Mouse (Mus musculus) midbrain, embryonic 11.5 days (tissue): ENCODE measurements around the gene Abcg1. TPM values are rescaled to one million over a fixed set of nuclear protein-coding genes. Genes with fewer than 3 reads are reported as not detected.

ENCODE experiments used
- ATAC-seq: fragments of 200-750 bp; cut with Nextera tagmentation; 2 replicates; pipeline ENCODE4 v1.8.0; 2017; ENCODE audit warnings: moderate TSS enrichment, moderate library complexity; ENCODE audit not compliant: low FRiP score
- DNase-seq: peaks from one replicate; pipeline ENCODE4 v3.0.0; 2015; ENCODE audit warnings: low spot score; ENCODE audit errors: missing footprints
- H3K27ac ChIP-seq: fragments of 300-500 bp; sonication (generic); 2 replicates; pipeline ENCODE4 v1.5.1; 2014; ENCODE audit warnings: low read depth, low read length
- H3K27me3 ChIP-seq: fragments of 300-500 bp; sonication (generic); 2 replicates; pipeline ENCODE4 v1.6.1; 2014; ENCODE audit warnings: mild to moderate bottlenecking, low read length, moderate library complexity, mixed read lengths; ENCODE audit not compliant: control insufficient read depth, insufficient read depth
- H3K36me3 ChIP-seq: fragments of 300-500 bp; sonication (generic); 2 replicates; pipeline ENCODE4 v1.6.1; 2014; ENCODE audit warnings: mild to moderate bottlenecking, low read length, moderate library complexity, mixed read lengths; ENCODE audit not compliant: control insufficient read depth, insufficient read depth
- H3K4me1 ChIP-seq: fragments of 300-500 bp; sonication (generic); 2 replicates; pipeline ENCODE4 v1.6.1; 2014; ENCODE audit warnings: low read length; ENCODE audit not compliant: control insufficient read depth, insufficient read depth
- H3K4me2 ChIP-seq: fragments of 300-500 bp; sonication (generic); 2 replicates; pipeline ENCODE4 v1.6.1; 2014; ENCODE audit warnings: mild to moderate bottlenecking, moderate library complexity
- H3K4me3 ChIP-seq: fragments of 300-500 bp; sonication (generic); 2 replicates; pipeline ENCODE4 v1.5.1; 2014; ENCODE audit warnings: low read depth, low read length
- H3K9ac ChIP-seq: fragments of 300-500 bp; sonication (generic); 2 replicates; pipeline ENCODE4 v1.6.1; 2014; ENCODE audit warnings: low read length
- H3K9me3 ChIP-seq: fragments of 300-500 bp; sonication (generic); 2 replicates; pipeline ENCODE4 v1.6.1; 2016; ENCODE audit warnings: low read length; ENCODE audit not compliant: control insufficient read depth
- WGBS: fragments of 180-500 bp; shearing (Covaris S2); extraction: QIAGEN DNeasy Blood & Tissue Kit; methylation state at CpG from one replicate; pipeline ENCODE4 v1.1.7; 2014; 5-methylcytosine and 5-hydroxymethylcytosine counted together
- polyA plus RNA-seq: library from polyadenylated mRNA; unstranded; fragments of >200 nt; fragmentation: Nextera tagmentation; extraction: Ambion mirVana; gene quantifications from 2 replicates; pipeline ENCODE4 v1.2.1, GENCODE M21; 2014

Abcg1 gene
- polyA plus RNA-seq, 1 experiment from 2014 or later: 10.4 TPM

DNA sequence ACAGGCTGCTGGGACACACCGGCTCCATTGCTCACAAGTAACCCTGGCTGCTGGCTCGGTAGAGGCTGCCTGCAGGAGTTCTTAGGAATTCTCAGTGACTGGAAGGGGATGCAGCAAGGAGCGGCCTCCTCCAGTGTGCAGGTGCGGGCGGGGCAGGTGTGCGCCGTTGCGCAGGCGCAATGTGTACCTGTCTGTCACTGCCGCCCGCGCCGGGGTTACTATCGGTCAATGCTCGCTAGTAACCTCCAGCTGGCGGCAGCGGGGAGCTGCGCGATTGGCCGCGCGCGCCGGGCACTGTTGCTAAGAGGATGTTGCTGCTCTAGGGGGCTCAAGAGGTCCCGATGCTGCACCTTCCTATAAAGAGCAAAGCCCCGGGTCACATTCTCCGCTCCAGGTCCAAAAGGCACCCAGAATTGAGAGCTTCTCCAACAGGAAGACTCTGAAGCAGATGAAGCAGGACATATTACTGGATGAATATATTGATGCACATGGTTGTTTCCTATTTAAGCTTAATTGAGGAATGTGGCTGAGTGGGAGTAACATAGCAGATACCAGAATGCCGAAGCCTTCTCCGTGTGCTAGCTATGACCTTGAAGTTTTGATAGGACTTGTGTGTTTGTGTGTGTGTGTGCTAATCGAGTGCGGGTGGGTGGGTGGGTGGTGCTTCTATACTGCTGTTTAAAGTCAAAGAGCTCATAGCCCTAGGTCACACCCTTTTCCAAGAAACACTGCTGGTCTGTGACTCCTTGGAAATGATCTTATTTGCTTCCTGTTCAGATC, 16.0 kb downstream of the Abcg1 start:
- DNase-seq: peak; percentile 95
- H3K27ac ChIP-seq: no peak overlapping the region
- WGBS: 3% methylated on average over 31 of the region's 31 CpGs
- H3K36me3 ChIP-seq: no peaks in the 10 kb centered on the region
- no peaks in the 10 kb centered on the region for H3K9me3 ChIP-seq
- H3K4me1 ChIP-seq: peaks cover 21% of the 10 kb centered on the region
- H3K4me3 ChIP-seq: peak overlapping the region; percentile 18; the same call in 1 of the 2 replicates
- no peak overlapping the region for H3K9ac ChIP-seq
- ATAC-seq: peak; percentile 87
- no peaks in the 10 kb centered on the region for H3K27me3 ChIP-seq
- peak overlapping the region; percentile 45 for H3K4me2 ChIP-seq

DNA sequence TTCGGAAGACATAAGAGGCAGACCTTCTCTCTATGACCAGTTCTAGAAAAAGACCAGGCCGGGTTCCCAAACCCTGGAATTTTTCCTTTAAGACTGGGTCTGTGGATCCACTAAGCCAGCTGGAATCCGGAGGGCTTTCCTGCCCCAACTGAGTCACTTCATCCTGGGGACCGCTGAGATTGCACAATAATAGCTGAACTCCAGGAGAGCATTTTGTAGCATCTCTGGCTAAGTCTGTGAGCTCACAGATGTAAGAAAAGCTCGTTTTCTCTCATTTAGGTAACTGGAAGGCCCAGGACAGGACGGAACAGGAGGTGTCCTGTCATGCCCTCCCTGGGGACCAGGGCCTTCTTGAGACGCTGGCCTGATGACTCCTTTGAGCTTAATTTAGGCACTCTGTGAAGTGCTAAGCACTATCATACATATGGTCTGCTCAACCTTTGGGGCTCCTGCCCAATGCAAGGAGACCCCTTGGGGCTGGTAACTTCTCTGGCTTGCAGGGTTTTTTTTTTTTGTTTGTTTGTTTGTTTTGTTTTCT, 16.6 kb downstream of the Abcg1 start:
- ATAC-seq: no peak
- Histone ChIP-seq H3K36me3 (no peaks in the 10 kb centered on the region), H3K27ac (no peak overlapping the region; the same call in 1 of the 2 replicates), H3K9ac (no peak overlapping the region), H3K9me3 (no peaks in the 10 kb centered on the region), H3K4me3 (no peak overlapping the region), H3K4me2 (no peak overlapping the region; the same call in 1 of the 2 replicates), H3K27me3 (no peaks in the 10 kb centered on the region), H3K4me1 (peaks cover 21% of the 10 kb centered on the region)
- peak; percentile 78 for DNase-seq
- 18% methylated on average over 7 of the region's 7 CpGs for WGBS

DNA sequence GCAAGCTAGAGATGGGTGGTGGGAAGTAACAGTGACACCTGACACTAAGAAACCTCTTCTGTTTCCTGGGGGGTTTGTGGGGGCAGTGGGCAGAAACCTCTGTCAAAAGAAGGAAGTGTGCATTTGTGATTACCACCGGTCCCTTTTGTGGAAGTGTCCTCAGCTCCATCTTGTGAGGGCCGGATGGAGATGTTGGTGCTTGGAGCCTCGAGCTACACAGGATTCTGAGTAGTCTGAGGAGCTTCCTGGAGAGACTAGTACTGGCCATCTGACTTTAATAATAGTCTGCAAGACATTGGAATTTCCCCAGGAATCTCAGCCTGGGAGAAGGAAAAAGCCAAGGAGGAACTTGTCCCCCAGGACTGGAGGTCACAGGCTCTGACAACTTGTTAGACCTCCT, 17.2 kb downstream of the Abcg1 start:
- Histone ChIP-seq H3K9me3 (no peaks in the 10 kb centered on the region), H3K4me3 (no peak overlapping the region), H3K36me3 (no peaks in the 10 kb centered on the region), H3K27me3 (no peaks in the 10 kb centered on the region), H3K9ac (no peak overlapping the region), H3K4me1 (peaks cover 21% of the 10 kb centered on the region), H3K4me2 (no peak overlapping the region), H3K27ac (no peak overlapping the region)
- ATAC-seq: no peak
- 52% methylated on average over 3 of the region's 3 CpGs for WGBS
- peak; percentile 81 for DNase-seq

DNA sequence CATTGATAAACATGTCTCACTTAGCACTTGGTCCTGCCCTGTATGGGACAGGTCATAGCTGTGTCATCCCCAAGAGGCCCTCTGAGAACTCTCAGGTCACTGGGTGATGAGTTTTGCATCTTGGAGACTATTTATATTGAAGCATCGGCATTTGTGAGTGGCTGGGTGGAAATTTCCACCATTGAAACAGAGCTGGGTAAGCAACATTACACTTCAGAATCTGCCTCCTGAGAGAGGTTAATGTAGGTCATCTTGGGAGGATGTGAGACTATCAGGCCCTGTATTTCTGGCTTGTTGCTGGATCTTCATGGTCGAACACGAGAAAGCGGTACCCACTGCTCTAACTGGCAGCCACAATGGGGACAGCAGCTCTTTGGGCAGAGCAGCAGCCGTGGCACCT, 18.0 kb downstream of the Abcg1 start:
- Histone ChIP-seq H3K4me1 (peaks cover 22% of the 10 kb centered on the region), H3K4me3 (no peak overlapping the region), H3K4me2 (no peak overlapping the region), H3K9me3 (no peaks in the 10 kb centered on the region), H3K36me3 (no peaks in the 10 kb centered on the region), H3K27ac (no peak overlapping the region), H3K9ac (no peak overlapping the region), H3K27me3 (no peaks in the 10 kb centered on the region)
- WGBS: 89% methylated on average over 5 of the region's 5 CpGs
- ATAC-seq (no peak), DNase-seq (peak; percentile 78)

DNA sequence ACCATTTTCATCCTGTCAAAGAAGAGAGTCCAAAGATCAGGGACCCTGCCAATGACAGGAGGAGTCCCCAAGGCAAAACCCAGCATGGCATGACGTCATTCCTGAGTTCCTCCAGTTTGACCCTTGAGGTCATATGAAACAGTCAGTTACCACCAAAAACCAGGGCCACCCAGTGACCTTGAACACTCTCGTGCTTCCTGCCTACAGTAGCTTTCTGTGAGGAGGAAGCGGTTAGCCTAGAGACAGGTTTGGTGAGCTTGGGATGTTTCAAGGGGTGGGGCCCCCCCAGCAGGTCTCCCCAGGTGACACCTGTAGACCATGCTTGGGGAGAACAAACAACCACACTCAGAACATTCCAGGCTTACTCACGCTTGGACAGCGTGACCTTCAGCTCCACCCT, 20.1 kb downstream of the Abcg1 start:
- ATAC-seq (no peak), DNase-seq (no peak)
- Histone ChIP-seq H3K4me3 (no peak overlapping the region), H3K27me3 (no peaks in the 10 kb centered on the region), H3K9ac (no peak overlapping the region), H3K27ac (no peak overlapping the region), H3K4me2 (no peak overlapping the region), H3K36me3 (no peaks in the 10 kb centered on the region), H3K4me1 (peaks cover 19% of the 10 kb centered on the region), H3K9me3 (no peaks in the 10 kb centered on the region)
- WGBS: 83% methylated on average over 5 of the region's 5 CpGs

DNA sequence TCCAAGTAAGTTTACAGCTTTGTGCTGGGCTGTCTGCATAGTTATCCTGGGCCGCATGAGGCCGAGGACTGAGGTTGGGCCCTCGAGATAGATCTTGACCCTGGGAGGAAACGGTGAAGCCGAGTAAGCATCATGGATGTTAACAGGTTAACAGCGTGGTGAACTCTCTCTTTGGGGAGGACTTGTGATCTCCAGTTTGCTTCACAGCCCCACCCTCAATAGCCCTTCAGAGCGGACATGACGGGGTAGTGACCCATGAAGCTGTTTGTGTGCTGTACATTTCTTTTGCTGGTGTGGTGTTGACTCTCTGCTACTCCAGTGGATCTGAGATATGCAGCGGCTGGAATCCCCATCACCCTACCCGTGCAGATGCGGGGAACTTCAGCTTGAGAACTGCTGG, 21.1 kb downstream of the Abcg1 start:
- H3K4me2 ChIP-seq: no peak overlapping the region
- ATAC-seq (no peak), DNase-seq (peak; percentile 78)
- H3K27me3 ChIP-seq: no peaks in the 10 kb centered on the region
- no peak overlapping the region for H3K27ac ChIP-seq
- H3K9ac ChIP-seq: no peak overlapping the region
- H3K9me3 ChIP-seq: no peaks in the 10 kb centered on the region
- H3K36me3 ChIP-seq: no peaks in the 10 kb centered on the region
- WGBS: 79% methylated on average over 11 of the region's 11 CpGs
- peaks cover 10% of the 10 kb centered on the region for H3K4me1 ChIP-seq
- H3K4me3 ChIP-seq: no peak overlapping the region

DNA sequence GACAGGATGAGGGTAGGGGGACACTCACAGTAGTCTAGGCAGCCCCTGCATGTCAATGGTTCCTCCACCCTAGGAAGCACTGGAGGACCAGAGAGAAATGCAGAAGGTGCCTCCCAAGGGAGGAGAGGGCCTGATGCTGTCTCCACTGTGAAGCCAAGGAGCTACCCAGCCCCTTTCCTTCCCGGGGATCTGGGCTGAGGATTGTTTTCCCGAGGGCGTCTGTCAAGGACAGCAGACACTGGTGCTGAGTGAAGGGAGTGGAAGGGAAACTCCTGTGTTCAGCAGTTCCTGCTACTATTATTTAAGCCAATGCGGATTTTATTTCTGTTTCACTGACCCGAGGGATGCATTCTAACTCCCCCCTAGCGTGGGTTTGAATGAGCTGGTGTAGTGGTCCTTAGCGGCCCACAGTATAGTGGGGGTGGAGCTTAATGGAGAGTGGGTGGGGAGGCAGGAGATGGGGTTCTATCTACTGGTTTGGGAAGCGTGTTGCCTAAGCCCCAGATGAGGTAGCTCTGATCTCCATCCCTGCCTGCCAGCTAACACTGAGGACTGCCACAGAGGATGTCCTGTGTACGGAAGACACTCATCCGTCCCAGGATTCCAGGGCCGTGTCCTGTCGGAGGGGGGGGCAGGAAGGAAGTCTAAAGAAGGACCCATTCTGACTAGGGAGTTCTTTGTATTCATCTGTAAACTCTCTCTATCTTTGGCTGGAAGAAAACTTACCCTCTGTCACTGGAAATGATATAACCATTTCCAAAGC, 21.8 kb downstream of the Abcg1 start:
- peaks cover 3% of the 10 kb centered on the region; the same call in 1 of the 2 replicates for H3K4me1 ChIP-seq
- DNase-seq: peak; percentile 76
- WGBS: 71% methylated on average over 12 of the region's 12 CpGs
- H3K27ac ChIP-seq: no peak overlapping the region
- no peaks in the 10 kb centered on the region for H3K9me3 ChIP-seq
- no peaks in the 10 kb centered on the region for H3K27me3 ChIP-seq
- ATAC-seq: no peak
- no peak overlapping the region for H3K9ac ChIP-seq
- no peak overlapping the region for H3K4me2 ChIP-seq
- H3K36me3 ChIP-seq: no peaks in the 10 kb centered on the region
- H3K4me3 ChIP-seq: no peak overlapping the region

DNA sequence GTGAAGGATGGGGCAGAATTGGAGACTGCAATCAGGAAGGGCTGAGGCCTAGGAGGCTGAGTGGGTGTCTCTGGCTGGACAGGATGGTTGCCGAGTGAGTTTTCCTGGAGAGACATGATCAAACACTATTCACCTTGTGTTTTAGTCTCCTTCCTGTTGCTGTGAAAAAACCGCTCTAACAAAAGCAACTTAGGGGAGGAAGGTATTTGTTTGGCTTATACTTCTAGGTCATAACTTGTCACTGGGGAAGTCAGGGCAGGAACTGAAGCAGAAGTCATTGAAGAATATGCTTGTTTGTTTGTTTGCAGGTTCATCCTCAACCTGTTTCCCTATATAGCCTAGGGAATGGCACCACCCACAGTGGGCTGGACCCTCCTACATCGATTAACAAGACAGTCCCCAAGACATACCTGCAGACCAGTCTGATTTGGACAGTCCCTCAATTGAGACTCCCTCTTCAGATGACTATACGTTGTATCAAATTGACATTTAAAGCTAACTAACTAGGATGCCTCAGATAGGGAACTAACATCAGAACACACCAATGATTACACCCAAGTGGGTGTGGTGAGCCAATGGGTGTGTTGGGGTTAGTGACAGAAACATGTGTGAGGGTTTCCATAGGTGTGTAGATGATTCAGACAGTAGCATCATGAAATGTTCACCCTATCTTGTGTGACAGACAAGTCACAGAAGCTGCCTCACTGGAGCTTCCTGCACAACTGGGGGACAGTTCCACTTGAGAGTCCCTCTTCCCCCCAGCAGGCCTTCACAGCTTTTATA, 25.0 kb downstream of the Abcg1 start:
- 90% methylated on average over 4 of the region's 4 CpGs for WGBS
- no peak overlapping the region for H3K9ac ChIP-seq
- DNase-seq (peak; percentile 77), ATAC-seq (no peak)
- no peaks in the 10 kb centered on the region for H3K27me3 ChIP-seq
- 0 out of 2 replicates have a peak, but pooled peaks cover 2% of the 10 kb centered on the region for H3K4me1 ChIP-seq
- no peak overlapping the region for H3K4me2 ChIP-seq
- no peaks in the 10 kb centered on the region for H3K9me3 ChIP-seq
- no peaks in the 10 kb centered on the region for H3K36me3 ChIP-seq
- H3K4me3 ChIP-seq: no peak overlapping the region
- H3K27ac ChIP-seq: no peak overlapping the region
